Mouse (Mus musculus): Measurements from ENCODE around the gene Dcdc2b. TPM values are rescaled to one million over a fixed set of nuclear protein-coding genes. Genes with fewer than 3 reads are reported as not detected.

The Dcdc2b gene
- 1.7 and 2.1 TPM in 2 replicates for polyA plus RNA-seq (2015; fragmentation: Nextera tagmentation; extraction: Ambion mirVana)

- no peak within 1 kb of the TSS for H3K9ac ChIP-seq
- 74% methylated on average over 6 of the region's 6 CpGs for WGBS
- peaks cover 27% of the 10 kb centered on the region for H3K4me1 ChIP-seq (replicated peaks)
- H3K27ac ChIP-seq, result peak within 1 kb of the TSS; percentile 59
- no peak within 1 kb of the TSS for H3K4me2 ChIP-seq
- peaks cover 18% of the 10 kb centered on the region for H3K36me3 ChIP-seq
- H3K9me3 ChIP-seq (replicated peaks), result no peaks in the 10 kb centered on the region
- no peaks in the 10 kb centered on the region for H3K27me3 ChIP-seq
- no peak for ATAC-seq (replicated peaks; ENCODE audit: insufficient number of reproducible peaks, insufficient read depth, low FRiP score, low read depth)
- H3K4me3 ChIP-seq, result no peak within 1 kb of the TSS
Observed at GRCm38 (mm10) chr4:129614093-129614492, at the start of gene Dcdc2b. Gene Dcdc2b, minus strand, starts transcription at chr4:129614257.

- no peaks in the 10 kb centered on the region for H3K27me3 ChIP-seq
- H3K4me3 ChIP-seq, result no peak overlapping the region
- H3K27ac ChIP-seq, result no peak overlapping the region
- H3K4me1 ChIP-seq (replicated peaks), result no peaks in the 10 kb centered on the region
- 75% methylated on average over 3 of the region's 3 CpGs for WGBS
- no peak overlapping the region for H3K4me2 ChIP-seq
- no peak for ATAC-seq (replicated peaks; ENCODE audit: insufficient number of reproducible peaks, insufficient read depth, low FRiP score, low read depth)
- no peaks in the 10 kb centered on the region for H3K9me3 ChIP-seq (replicated peaks)
- H3K36me3 ChIP-seq, result peaks cover 51% of the 10 kb centered on the region
- no peak overlapping the region for H3K9ac ChIP-seq
Observed at GRCm38 (mm10) chr4:129662255-129662813, 48.3 kb upstream of the Dcdc2b start.

- no peaks in the 10 kb centered on the region for H3K27me3 ChIP-seq
- no peaks in the 10 kb centered on the region for H3K4me1 ChIP-seq (replicated peaks)
- 90% methylated on average over 3 of the region's 3 CpGs for WGBS
- ATAC-seq (replicated peaks; ENCODE audit: insufficient number of reproducible peaks, insufficient read depth, low FRiP score, low read depth), result no peak
- H3K36me3 ChIP-seq, result peaks cover 54% of the 10 kb centered on the region
- no peaks in the 10 kb centered on the region for H3K9me3 ChIP-seq (replicated peaks)
- no peak overlapping the region for H3K27ac ChIP-seq
- H3K4me2 ChIP-seq, result no peak overlapping the region
- no peak overlapping the region for H3K4me3 ChIP-seq
- H3K9ac ChIP-seq, result no peak overlapping the region
Observed at GRCm38 (mm10) chr4:129661584-129661983, 47.5 kb upstream of the Dcdc2b start.

- Histone ChIP-seq H3K4me3 (no peak overlapping the region), H3K27ac (no peak overlapping the region), H3K9me3 (replicated peaks) (no peaks in the 10 kb centered on the region), H3K27me3 (no peaks in the 10 kb centered on the region), H3K9ac (no peak overlapping the region), H3K4me2 (no peak overlapping the region), H3K36me3 (peaks cover 88% of the 10 kb centered on the region), H3K4me1 (replicated peaks) (no peaks in the 10 kb centered on the region)
- ATAC-seq (replicated peaks; ENCODE audit: insufficient number of reproducible peaks, insufficient read depth, low FRiP score, low read depth), result no peak
- WGBS, result 86% methylated on average over 14 of the region's 14 CpGs
Observed at GRCm38 (mm10) chr4:129654770-129655169, 40.7 kb upstream of the Dcdc2b start.

- no peaks in the 10 kb centered on the region for H3K4me1 ChIP-seq (replicated peaks)
Observed at GRCm38 (mm10) chr4:129650359-129650758, 36.3 kb upstream of the Dcdc2b start.

GRCm38 (mm10) chr4:129648656-129649055 lies 34.6 kb upstream of the Dcdc2b start:
- no peaks in the 10 kb centered on the region for H3K27me3 ChIP-seq
- no peaks in the 10 kb centered on the region for H3K9me3 ChIP-seq (replicated peaks)
- no peaks in the 10 kb centered on the region for H3K4me1 ChIP-seq (replicated peaks)
- no peak overlapping the region for H3K9ac ChIP-seq
- no peak overlapping the region for H3K4me2 ChIP-seq
- H3K4me3 ChIP-seq, result no peak overlapping the region
- H3K27ac ChIP-seq, result no peak overlapping the region
- ATAC-seq (replicated peaks; ENCODE audit: insufficient number of reproducible peaks, insufficient read depth, low FRiP score, low read depth), result no peak
- H3K36me3 ChIP-seq, result peaks cover 77% of the 10 kb centered on the region
- WGBS, result 65% methylated on average over 1 of the region's 1 CpGs

More at GRCm38 (mm10) chr4:129650359-129650758, 36.3 kb upstream of the Dcdc2b start:
- Histone ChIP-seq H3K9me3 (replicated peaks) (no peaks in the 10 kb centered on the region), H3K36me3 (peaks cover 92% of the 10 kb centered on the region), H3K4me2 (no peak overlapping the region), H3K27me3 (no peaks in the 10 kb centered on the region), H3K9ac (no peak overlapping the region), H3K4me3 (no peak overlapping the region), H3K27ac (no peak overlapping the region)
- WGBS, result 93% methylated on average over 8 of the region's 8 CpGs
- ATAC-seq (replicated peaks; ENCODE audit: insufficient number of reproducible peaks, insufficient read depth, low FRiP score, low read depth), result no peak

GRCm38 (mm10) chr4:129645204-129645603 lies 31.1 kb upstream of the Dcdc2b start:
- no peak overlapping the region for H3K27ac ChIP-seq
- H3K27me3 ChIP-seq, result no peaks in the 10 kb centered on the region
- no peak overlapping the region for H3K4me2 ChIP-seq
- peaks cover 50% of the 10 kb centered on the region for H3K36me3 ChIP-seq
- no peak for ATAC-seq (replicated peaks; ENCODE audit: insufficient number of reproducible peaks, insufficient read depth, low FRiP score, low read depth)
- H3K9ac ChIP-seq, result no peak overlapping the region
- peaks cover 5% of the 10 kb centered on the region for H3K4me1 ChIP-seq (replicated peaks)
- H3K4me3 ChIP-seq, result no peak overlapping the region
- no peaks in the 10 kb centered on the region for H3K9me3 ChIP-seq (replicated peaks)
- 80% methylated on average over 6 of the region's 6 CpGs for WGBS

GRCm38 (mm10) chr4:129641756-129642155 lies 27.7 kb upstream of the Dcdc2b start:
- H3K4me2 ChIP-seq, result peak overlapping the region; percentile 81; the same call in 1 of the 2 replicates
- H3K4me3 ChIP-seq, result no peak overlapping the region
- peaks cover 32% of the 10 kb centered on the region for H3K4me1 ChIP-seq (replicated peaks)
- no peak for ATAC-seq (replicated peaks; ENCODE audit: insufficient number of reproducible peaks, insufficient read depth, low FRiP score, low read depth)
- peaks cover 37% of the 10 kb centered on the region for H3K36me3 ChIP-seq
- no peaks in the 10 kb centered on the region for H3K27me3 ChIP-seq
- WGBS, result 53% methylated on average over 5 of the region's 5 CpGs
- H3K27ac ChIP-seq, result peak overlapping the region; percentile 35; the same call in 1 of the 2 replicates
- H3K9me3 ChIP-seq (replicated peaks), result no peaks in the 10 kb centered on the region
- no peak overlapping the region for H3K9ac ChIP-seq

GRCm38 (mm10) chr4:129640638-129641467 lies 26.8 kb upstream of the Dcdc2b start, which contains the start of gene Txlna:
Gene Txlna, minus strand, starts transcription at chr4:129641065.
- peak within 1 kb of the TSS; percentile 73 for H3K9ac ChIP-seq
- peaks cover 38% of the 10 kb centered on the region for H3K36me3 ChIP-seq
- H3K27me3 ChIP-seq, result no peaks in the 10 kb centered on the region
- H3K4me3 ChIP-seq, result peak within 1 kb of the TSS; percentile 73
- peaks cover 32% of the 10 kb centered on the region for H3K4me1 ChIP-seq (replicated peaks)
- peak within 1 kb of the TSS; percentile 97 for H3K27ac ChIP-seq
- H3K9me3 ChIP-seq (replicated peaks), result no peaks in the 10 kb centered on the region
- peak within 1 kb of the TSS; percentile 81 for H3K4me2 ChIP-seq
- WGBS, result under 1% methylated on average over 52 of the region's 60 CpGs
- peak; percentile 97 for ATAC-seq (replicated peaks; ENCODE audit: insufficient number of reproducible peaks, insufficient read depth, low FRiP score, low read depth)

GRCm38 (mm10) chr4:129640101-129640637 lies 26.1 kb upstream of the Dcdc2b start:
- H3K4me2 ChIP-seq, result peak overlapping the region; percentile 81
- H3K27ac ChIP-seq, result peak overlapping the region; percentile 97
- no peaks in the 10 kb centered on the region for H3K27me3 ChIP-seq
- 1% methylated on average over 17 of the region's 17 CpGs for WGBS
- peaks cover 37% of the 10 kb centered on the region for H3K36me3 ChIP-seq
- no peak for ATAC-seq (replicated peaks; ENCODE audit: insufficient number of reproducible peaks, insufficient read depth, low FRiP score, low read depth)
- peak overlapping the region; percentile 73 for H3K9ac ChIP-seq
- H3K4me3 ChIP-seq, result peak overlapping the region; percentile 73
- peaks cover 32% of the 10 kb centered on the region for H3K4me1 ChIP-seq (replicated peaks)
- no peaks in the 10 kb centered on the region for H3K9me3 ChIP-seq (replicated peaks)

GRCm38 (mm10) chr4:129639221-129639620 lies 25.2 kb upstream of the Dcdc2b start:
- Histone ChIP-seq H3K36me3 (peaks cover 46% of the 10 kb centered on the region), H3K4me2 (peak overlapping the region; percentile 81), H3K4me1 (replicated peaks) (peaks cover 32% of the 10 kb centered on the region), H3K27me3 (no peaks in the 10 kb centered on the region), H3K9me3 (replicated peaks) (no peaks in the 10 kb centered on the region), H3K4me3 (peak overlapping the region; percentile 73), H3K27ac (peak overlapping the region; percentile 97; the same call in 1 of the 2 replicates), H3K9ac (peak overlapping the region; percentile 73)
- ATAC-seq (replicated peaks; ENCODE audit: insufficient number of reproducible peaks, insufficient read depth, low FRiP score, low read depth), result no peak
- WGBS, result 78% methylated on average over 15 of the region's 15 CpGs

Measured in heart, embryonic 15.5 days (tissue).